Mouse (Mus musculus) embryonic facial prominence, embryonic 14.5 days (tissue): ENCODE results near the gene Unc45a. TPM values are rescaled to one million over a fixed set of nuclear protein-coding genes. Genes with fewer than 3 reads are reported as not detected.

Source experiments
- ATAC-seq: fragments of 200-750 bp; cut with Nextera tagmentation; 2 replicates; pipeline ENCODE4 v1.8.0; 2017; ENCODE audit warnings: low read depth, moderate number of reproducible peaks, moderate TSS enrichment
- DNase-seq: peaks from one replicate; pipeline ENCODE4 v3.0.0-alpha.2; 2015; ENCODE audit warnings: low spot score
- H3K27ac ChIP-seq: fragments of 300-500 bp; sonication (generic); replicated peaks from 2 replicates; pipeline ENCODE4 v1.5.1; 2014; ENCODE audit warnings: low read depth, mild to moderate bottlenecking, low read length, moderate library complexity
- H3K27me3 ChIP-seq: fragments of 300-500 bp; sonication (generic); replicated peaks from 2 replicates; pipeline ENCODE4 v1.6.1; 2014; ENCODE audit warnings: low read length; ENCODE audit not compliant: control insufficient read depth, insufficient read depth
- H3K36me3 ChIP-seq: fragments of 300-500 bp; sonication (generic); 2 replicates; pipeline ENCODE4 v1.6.1; 2014; ENCODE audit warnings: low read length, mixed read lengths; ENCODE audit not compliant: control insufficient read depth, insufficient read depth
- H3K4me1 ChIP-seq: fragments of 300-500 bp; sonication (generic); 2 replicates; pipeline ENCODE4 v1.6.1; 2014; ENCODE audit warnings: antibody characterized with exemption, low read length; ENCODE audit not compliant: control insufficient read depth, insufficient read depth
- H3K4me2 ChIP-seq: fragments of 300-500 bp; sonication (generic); 2 replicates; pipeline ENCODE4 v1.6.1; 2014; ENCODE audit warnings: low read depth, mild to moderate bottlenecking, low read length, moderate library complexity, mixed read lengths
- H3K4me3 ChIP-seq: fragments of 300-500 bp; sonication (generic); 2 replicates; pipeline ENCODE4 v1.5.1; 2014; ENCODE audit warnings: low read depth, mild to moderate bottlenecking, low read length
- H3K9ac ChIP-seq: fragments of 300-500 bp; sonication (generic); 2 replicates; pipeline ENCODE4 v1.6.1; 2014; ENCODE audit warnings: low read depth, mild to moderate bottlenecking, low read length, moderate library complexity, mixed read lengths
- H3K9me3 ChIP-seq: fragments of 300-500 bp; sonication (generic); 2 replicates; pipeline ENCODE4 v1.6.1; 2016; ENCODE audit warnings: low read length; ENCODE audit not compliant: control insufficient read depth
- WGBS: fragments of 180-500 bp; shearing (Covaris S2); extraction: QIAGEN DNeasy Blood & Tissue Kit; methylation state at CpG from one replicate; pipeline ENCODE4 v1.1.7; 2014; 5-methylcytosine and 5-hydroxymethylcytosine counted together
- polyA plus RNA-seq: library from polyadenylated mRNA; unstranded; fragments of >200 nt; fragmentation: Nextera tagmentation; extraction: Ambion mirVana; gene quantifications from 2 replicates; pipeline ENCODE4 v1.2.1, GENCODE M21; 2014

Gene Unc45a
- polyA plus RNA-seq, 1 experiment from 2014 or later, result 39.7 TPM

DNA sequence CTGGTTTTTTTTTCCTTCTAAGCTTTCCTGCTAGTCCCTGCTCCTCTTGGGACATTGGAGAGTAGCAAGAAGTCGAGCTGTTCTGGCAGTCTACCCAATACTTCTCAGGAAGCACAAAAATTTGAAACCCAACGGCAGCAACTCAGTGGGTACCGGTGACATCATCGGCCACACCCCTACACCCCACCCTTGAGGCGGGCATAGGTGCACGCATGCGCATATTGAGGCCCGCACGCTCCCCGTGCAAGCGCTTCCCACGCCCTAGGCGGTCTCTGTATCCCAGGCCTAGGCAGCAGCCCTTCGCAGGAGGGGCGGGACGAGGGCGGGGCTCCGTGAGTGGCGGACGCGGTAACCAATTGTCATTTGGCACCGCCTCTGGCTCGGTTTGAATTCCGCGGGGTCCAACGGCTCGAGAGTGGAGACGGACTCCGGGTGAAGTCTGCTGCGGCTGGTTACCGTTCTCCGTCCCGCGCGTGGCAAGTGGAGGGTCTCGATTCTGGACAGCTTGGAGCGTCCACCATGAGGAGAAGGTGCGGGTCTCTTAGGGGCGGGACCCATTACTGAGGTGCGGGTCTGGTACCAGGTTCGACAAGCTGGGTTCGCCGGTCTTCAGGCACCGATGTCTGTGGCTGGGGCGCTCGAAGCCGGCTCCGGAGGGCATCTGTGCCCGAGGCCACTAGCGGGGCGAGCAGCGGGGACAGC is 46.6 kb downstream of the Unc45a start, which contains the start of gene Prc1:
Gene Prc1 (plus strand): TSS at position 389 of the 702 bp plus-strand sequence.
- no peaks in the 10 kb centered on the region for H3K9me3 ChIP-seq
- peak within 1 kb of the TSS; percentile 82 for H3K9ac ChIP-seq
- H3K27ac ChIP-seq, result peak within 1 kb of the TSS; percentile 81
- peaks cover 5% of the 10 kb centered on the region for H3K4me1 ChIP-seq
- no peaks in the 10 kb centered on the region for H3K27me3 ChIP-seq
- H3K36me3 ChIP-seq, result no peaks in the 10 kb centered on the region
- DNase-seq (peak; percentile 99), ATAC-seq (peak; percentile 99)
- H3K4me3 ChIP-seq, result peak within 1 kb of the TSS; percentile 84
- 0% methylated on average over 39 of the region's 52 CpGs for whole genome bisulfite sequencing
- peak within 1 kb of the TSS; percentile 69 for H3K4me2 ChIP-seq

DNA sequence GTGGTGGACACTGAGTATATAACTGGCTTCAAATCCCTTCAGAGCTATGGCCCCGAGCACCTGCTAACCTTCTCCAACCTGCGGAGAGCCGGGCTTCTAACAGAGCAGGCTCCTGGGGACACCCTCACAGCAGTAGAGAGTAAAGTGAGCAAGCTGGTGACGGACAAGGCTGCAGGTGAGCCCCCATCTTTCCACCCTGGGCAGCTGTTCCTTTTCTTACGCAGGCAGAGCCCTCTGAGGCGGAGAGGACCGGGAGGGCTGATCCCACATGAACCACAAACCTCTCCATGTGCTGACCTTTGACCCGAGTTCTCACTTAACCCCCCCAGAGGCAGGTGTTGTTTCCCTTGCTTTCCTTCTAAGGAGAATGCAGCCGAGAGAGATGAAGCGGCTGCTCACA is 53.1 kb downstream of the Unc45a start:
- no peak overlapping the region for H3K4me2 ChIP-seq
- no peak overlapping the region for H3K4me3 ChIP-seq
- 74% methylated on average over 10 of the region's 10 CpGs for WGBS
- no peak overlapping the region for H3K9ac ChIP-seq
- no peaks in the 10 kb centered on the region for H3K27me3 ChIP-seq
- no peak for ATAC-seq
- H3K9me3 ChIP-seq, result no peaks in the 10 kb centered on the region
- H3K27ac ChIP-seq, result no peak overlapping the region
- no peak for DNase-seq
- no peaks in the 10 kb centered on the region for H3K4me1 ChIP-seq
- peaks cover 55% of the 10 kb centered on the region for H3K36me3 ChIP-seq

DNA sequence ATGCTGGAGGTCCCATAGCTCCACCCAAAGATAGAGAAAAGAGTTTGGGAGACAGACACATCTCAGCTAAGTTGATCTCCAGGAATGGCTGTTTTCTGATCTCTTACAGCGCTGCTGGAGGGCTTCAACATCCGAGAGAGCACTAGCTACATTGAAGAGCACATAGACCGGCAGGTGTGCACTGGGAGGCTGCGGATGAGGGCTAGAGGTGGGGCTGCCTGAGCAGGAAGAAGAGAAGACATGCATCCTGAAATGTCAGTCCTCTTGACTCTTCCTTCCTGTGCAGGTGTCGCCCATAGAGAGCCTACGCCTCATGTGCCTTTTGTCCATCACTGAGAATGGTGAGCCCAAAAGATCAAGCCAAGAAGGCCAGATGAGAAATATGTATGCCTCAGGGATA is 55.1 kb downstream of the Unc45a start:
- H3K27ac ChIP-seq, result no peak overlapping the region
- H3K9ac ChIP-seq, result no peak overlapping the region
- no peaks in the 10 kb centered on the region for H3K4me1 ChIP-seq
- H3K4me2 ChIP-seq, result no peak overlapping the region
- DNase-seq (no peak), ATAC-seq (no peak)
- WGBS, result 94% methylated on average over 6 of the region's 6 CpGs
- H3K9me3 ChIP-seq, result no peaks in the 10 kb centered on the region
- peaks cover 65% of the 10 kb centered on the region for H3K36me3 ChIP-seq
- no peaks in the 10 kb centered on the region for H3K27me3 ChIP-seq
- H3K4me3 ChIP-seq, result no peak overlapping the region

DNA sequence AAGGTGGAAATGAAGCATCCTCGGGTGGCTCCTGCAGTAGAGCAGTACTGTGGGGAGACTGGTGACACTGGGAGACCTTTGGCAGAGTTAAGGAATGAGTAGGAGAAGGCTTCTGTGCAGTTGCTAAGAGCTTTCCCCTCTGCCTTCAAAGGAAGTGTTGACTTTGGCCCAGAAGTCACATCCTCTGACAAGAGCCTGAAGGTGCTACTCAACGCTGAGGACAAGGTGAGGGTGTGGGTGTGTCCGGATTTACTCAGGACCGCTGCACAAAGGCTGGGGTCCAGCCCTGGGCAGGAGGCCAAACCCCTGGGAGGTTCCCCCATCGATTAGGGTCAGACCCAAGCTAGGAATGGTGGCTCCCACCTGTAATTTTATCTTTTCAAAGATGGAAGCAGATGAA is 56.4 kb downstream of the Unc45a start:
- WGBS, result 93% methylated on average over 5 of the region's 5 CpGs
- no peaks in the 10 kb centered on the region for H3K9me3 ChIP-seq
- H3K36me3 ChIP-seq, result peaks cover 75% of the 10 kb centered on the region
- H3K27me3 ChIP-seq, result no peaks in the 10 kb centered on the region
- no peak overlapping the region for H3K4me3 ChIP-seq
- no peak for ATAC-seq
- no peak overlapping the region for H3K27ac ChIP-seq
- H3K4me1 ChIP-seq, result no peaks in the 10 kb centered on the region
- no peak overlapping the region for H3K9ac ChIP-seq
- no peak overlapping the region for H3K4me2 ChIP-seq
- no peak for DNase-seq

DNA sequence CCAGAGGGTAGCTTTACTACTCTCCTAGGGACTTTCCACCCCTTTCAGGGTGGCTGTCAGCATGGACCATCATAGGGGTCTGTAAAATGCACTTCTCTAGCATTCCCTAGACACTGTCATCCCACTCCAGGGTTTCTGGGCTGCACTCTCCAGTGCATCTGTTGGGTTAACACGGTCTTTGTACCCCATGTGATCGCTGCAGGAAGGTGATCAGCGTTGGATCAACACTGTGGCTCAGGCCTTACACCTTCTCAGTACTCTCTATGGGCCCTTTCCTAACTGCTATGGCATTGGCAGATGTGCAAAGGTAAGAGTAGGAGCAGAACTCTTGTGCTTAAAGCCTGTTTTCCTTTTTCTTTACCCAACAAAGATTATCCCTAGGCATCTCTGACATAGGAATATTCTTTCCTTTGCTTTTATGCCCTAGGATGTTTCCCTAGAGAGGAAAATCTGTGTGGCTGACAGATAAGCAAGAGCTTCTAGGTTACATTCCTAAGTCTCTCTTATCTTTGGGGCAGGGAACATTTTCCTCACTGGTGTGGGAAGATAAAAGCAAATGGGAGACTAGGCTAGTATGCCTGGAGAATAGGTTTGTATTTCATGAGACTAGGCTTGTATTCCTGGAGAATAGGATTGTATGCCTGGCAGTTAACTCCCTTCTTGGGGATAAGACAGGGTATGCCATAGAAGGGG is 57.4 kb downstream of the Unc45a start:
- DNase-seq, result no peak
- Histone ChIP-seq H3K4me1 (no peaks in the 10 kb centered on the region), H3K27me3 (no peaks in the 10 kb centered on the region), H3K9me3 (no peaks in the 10 kb centered on the region), H3K4me2 (no peak overlapping the region), H3K27ac (no peak overlapping the region), H3K4me3 (no peak overlapping the region), H3K9ac (no peak overlapping the region), H3K36me3 (peaks cover 85% of the 10 kb centered on the region)
- WGBS, result 86% methylated on average over 3 of the region's 3 CpGs
- no peak for ATAC-seq

- H3K4me3 ChIP-seq, result no peak overlapping the region
- H3K27ac ChIP-seq, result no peak overlapping the region
- no peak overlapping the region for H3K9ac ChIP-seq
- peaks cover 84% of the 10 kb centered on the region for H3K36me3 ChIP-seq
- H3K4me1 ChIP-seq, result no peaks in the 10 kb centered on the region
- no peaks in the 10 kb centered on the region for H3K9me3 ChIP-seq
- DNase-seq (no peak), ATAC-seq (no peak)
- WGBS, result 87% methylated on average over 3 of the region's 3 CpGs
- H3K4me2 ChIP-seq, result no peak overlapping the region
- H3K27me3 ChIP-seq, result no peaks in the 10 kb centered on the region
Measured at GRCm38 (mm10) chr7:80281646-80282045, 59.2 kb downstream of the Unc45a start.

GRCm38 (mm10) chr7:80280998-80281397 is 59.8 kb downstream of the Unc45a start:
- no peak overlapping the region for H3K4me3 ChIP-seq
- no peak overlapping the region for H3K27ac ChIP-seq
- DNase-seq (no peak), ATAC-seq (no peak)
- H3K27me3 ChIP-seq, result no peaks in the 10 kb centered on the region
- peaks cover 85% of the 10 kb centered on the region for H3K36me3 ChIP-seq
- no peak overlapping the region for H3K4me2 ChIP-seq
- H3K9me3 ChIP-seq, result no peaks in the 10 kb centered on the region
- no peaks in the 10 kb centered on the region for H3K4me1 ChIP-seq
- 86% methylated on average over 2 of the region's 2 CpGs for WGBS
- no peak overlapping the region for H3K9ac ChIP-seq

DNA sequence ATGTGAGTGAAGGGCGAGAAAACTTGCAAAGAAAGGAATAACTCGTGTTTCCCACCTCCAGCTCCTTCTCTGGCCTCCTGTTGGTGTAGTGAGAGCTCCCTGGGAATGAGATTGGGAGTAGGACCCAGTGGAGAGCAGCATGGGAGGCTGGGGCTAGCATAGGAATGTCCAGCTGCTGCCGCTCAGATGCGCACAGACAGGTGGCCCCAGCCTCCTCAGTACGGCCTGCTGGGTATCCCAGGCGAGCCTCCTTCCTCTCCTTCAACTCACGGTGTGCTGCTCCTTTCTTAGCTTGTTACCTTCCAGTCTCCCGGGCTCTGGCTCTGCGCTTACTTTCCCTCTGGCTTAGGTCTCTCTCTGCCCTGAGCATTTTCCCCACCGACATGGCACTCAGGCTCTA is 60.8 kb downstream of the Unc45a start:
- ATAC-seq, result no peak
- Histone ChIP-seq H3K27ac (no peak overlapping the region), H3K36me3 (peaks cover 83% of the 10 kb centered on the region), H3K27me3 (no peaks in the 10 kb centered on the region), H3K4me1 (no peaks in the 10 kb centered on the region), H3K4me3 (no peak overlapping the region), H3K9ac (no peak overlapping the region), H3K9me3 (peaks cover 3% of the 10 kb centered on the region), H3K4me2 (no peak overlapping the region)
- DNase-seq, result peak; percentile 19
- 82% methylated on average over 9 of the region's 10 CpGs for WGBS

DNA sequence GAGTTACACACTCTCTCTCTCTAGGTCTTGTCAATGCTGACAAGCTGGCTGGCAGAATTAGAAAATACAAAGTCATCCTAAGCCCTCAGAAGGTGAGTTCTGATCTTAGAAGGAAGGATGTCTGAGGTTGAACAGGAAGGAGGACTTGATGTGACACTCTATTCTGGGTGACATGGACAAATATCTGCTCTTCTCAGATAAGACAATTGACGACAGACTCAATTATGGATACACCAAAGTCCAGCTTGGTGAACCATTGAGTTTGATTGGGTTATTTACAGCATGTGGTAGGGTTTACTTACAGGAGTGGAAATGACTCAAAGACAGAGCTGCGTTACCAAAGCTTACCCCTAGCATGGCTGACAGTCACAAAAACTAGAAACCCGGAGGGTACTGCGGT is 64.4 kb downstream of the Unc45a start:
- no peak overlapping the region for H3K4me2 ChIP-seq
- DNase-seq (no peak), ATAC-seq (no peak)
- H3K27ac ChIP-seq, result no peak overlapping the region
- no peaks in the 10 kb centered on the region for H3K4me1 ChIP-seq
- H3K4me3 ChIP-seq, result no peak overlapping the region
- WGBS, result 98% methylated on average over 4 of the region's 4 CpGs
- H3K9me3 ChIP-seq, result peaks cover 19% of the 10 kb centered on the region
- H3K36me3 ChIP-seq, result peaks cover 74% of the 10 kb centered on the region
- H3K9ac ChIP-seq, result no peak overlapping the region
- no peaks in the 10 kb centered on the region for H3K27me3 ChIP-seq
